Mouse (Mus musculus) bone marrow, adult 2 months (tissue): Measurements from ENCODE around the gene Bid. TPM values are rescaled to one million over a fixed set of nuclear protein-coding genes. Genes with fewer than 3 reads are reported as not detected.

Experiments
- H3K27ac ChIP-seq: fragments of 200-500 bp; 2 replicates; pipeline ENCODE4 v1.5.1; 2012; ENCODE audit warnings: low read depth, mild to moderate bottlenecking, control low read depth, inconsistent platforms, low read length; ENCODE audit not compliant: control insufficient read depth, poor library complexity, insufficient read depth
- H3K4me1 ChIP-seq: fragments of 200-500 bp; 2 replicates; pipeline ENCODE4 v1.6.1; 2011; ENCODE audit warnings: low read length; ENCODE audit not compliant: control insufficient read depth, insufficient read depth
- H3K4me3 ChIP-seq: fragments of 200-500 bp; replicated peaks from 2 replicates; pipeline ENCODE3; 2011; ENCODE audit warnings: mild to moderate bottlenecking, low read depth, low read length, control low read depth; ENCODE audit not compliant: control insufficient read depth
- CTCF ChIP-seq: fragments of 200-500 bp; IDR thresholded peaks from 2 replicates; pipeline ENCODE4 v1.5.1; 2011; ENCODE audit warnings: low read length, control low read depth; ENCODE audit not compliant: control insufficient read depth, insufficient read depth
- POLR2A ChIP-seq: fragments of 200-500 bp; IDR thresholded peaks from 2 replicates; pipeline ENCODE4 v1.6.1; 2011; ENCODE audit warnings: low read depth, mild to moderate bottlenecking, control low read depth, low read length, borderline replicate concordance; ENCODE audit not compliant: control insufficient read depth
- WGBS: fragments of 180-500 bp; shearing (Covaris S2); methylation state at CpG from one replicate; pipeline ENCODE4 v1.1.7; 2018; 5-methylcytosine and 5-hydroxymethylcytosine counted together
- polyA plus RNA-seq: library from polyadenylated mRNA; stranded (reverse); fragments of >200 nt; gene quantifications from 2 replicates; pipeline ENCODE4 v1.2.4, GENCODE M21; 2011; ENCODE audit warnings: low replicate concordance; ENCODE audit not compliant: missing spikeins, insufficient read depth, insufficient read length

Gene Bid
- polyA plus RNA-seq, 1 experiment, result 20.4 TPM

- H3K4me1 ChIP-seq, result peaks cover 9% of the 10 kb centered on the region
- TF ChIP-seq CTCF (no peak), POLR2A (no peak)
- H3K4me3 ChIP-seq, result no peak overlapping the region
- 87% methylated on average over 5 of the region's 5 CpGs for WGBS
- no peak overlapping the region for H3K27ac ChIP-seq
These were observed 11.5 kb downstream of the Bid start for GRCm38 (mm10) chr6:120905111-120905510.

GRCm38 (mm10) chr6:120903961-120904360 lies 12.7 kb downstream of the Bid start:
- H3K4me3 ChIP-seq, result no peak overlapping the region
- WGBS, result 53% methylated on average over 11 of the region's 11 CpGs
- H3K4me1 ChIP-seq, result peaks cover 9% of the 10 kb centered on the region
- H3K27ac ChIP-seq, result no peak overlapping the region
- TF ChIP-seq CTCF (no peak), POLR2A (no peak)

DNA sequence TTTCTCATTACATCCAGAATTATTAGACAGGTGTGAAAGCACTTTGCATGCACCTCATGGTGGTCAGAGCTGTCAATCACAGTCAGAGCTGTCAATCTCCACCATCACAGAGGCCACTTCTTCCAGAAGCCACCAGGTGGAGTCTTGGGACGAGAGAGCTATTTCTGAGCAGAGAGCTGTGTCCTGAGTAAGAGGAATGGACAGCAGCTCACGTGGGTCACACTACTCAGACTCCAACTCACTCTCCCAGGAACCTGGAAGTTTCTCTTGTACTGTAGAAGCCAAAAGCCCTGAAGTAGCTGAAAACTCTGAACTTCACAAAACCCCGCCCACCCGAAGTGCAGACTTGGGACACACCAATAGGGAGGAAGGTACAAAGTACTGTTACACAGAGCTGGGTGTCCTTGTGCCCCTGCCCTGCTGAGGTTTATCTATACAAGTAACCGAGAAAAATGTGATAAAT lies 13.2 kb downstream of the Bid start:
- no peak overlapping the region for H3K4me3 ChIP-seq
- 43% methylated on average over 5 of the region's 5 CpGs for WGBS
- TF ChIP-seq CTCF (peak; percentile 72), POLR2A (no peak)
- no peak overlapping the region for H3K27ac ChIP-seq
- peaks cover 9% of the 10 kb centered on the region for H3K4me1 ChIP-seq

DNA sequence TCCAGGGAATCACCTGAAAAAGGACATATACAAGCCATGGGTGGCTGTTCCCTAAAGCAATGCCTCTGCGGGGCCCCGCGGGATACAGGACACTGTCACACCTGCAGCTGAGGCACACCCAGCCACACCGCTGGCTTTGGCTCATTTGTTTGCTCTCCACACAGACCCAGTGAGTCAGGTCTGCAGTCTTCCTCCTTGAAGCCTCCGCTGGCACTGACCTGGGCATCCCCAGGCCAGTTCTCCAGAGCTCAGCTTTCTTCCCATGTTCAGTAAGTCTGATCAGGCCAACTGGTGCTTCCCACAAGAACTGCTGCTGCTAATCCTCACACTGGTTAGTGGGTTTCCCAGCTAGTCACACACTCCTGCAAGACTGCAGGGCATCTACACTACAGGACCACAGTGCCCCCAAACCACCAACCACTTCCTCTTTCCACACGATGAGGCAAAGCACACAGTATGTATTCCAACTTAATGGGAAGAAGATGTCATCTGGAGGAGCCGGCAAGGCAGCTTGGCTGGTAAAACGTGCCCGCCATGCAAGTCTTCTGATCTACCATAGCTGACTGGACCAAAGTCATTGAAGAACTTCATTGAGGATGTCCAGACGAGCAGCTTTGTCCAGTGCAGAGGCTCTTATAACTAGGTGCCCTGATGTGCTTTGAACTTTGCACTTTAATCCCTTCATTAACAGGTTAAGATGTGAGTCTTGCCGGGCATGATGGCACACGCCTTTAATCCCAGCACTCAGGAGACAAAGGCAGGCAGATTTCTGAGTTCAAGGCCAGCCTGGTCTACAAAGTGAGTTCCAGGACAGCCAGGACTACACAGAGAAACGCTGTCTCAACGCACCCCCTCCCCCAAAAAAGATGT lies 14.6 kb downstream of the Bid start:
- Histone ChIP-seq H3K4me1 (peaks cover 6% of the 10 kb centered on the region), H3K4me3 (no peak overlapping the region), H3K27ac (no peak overlapping the region)
- WGBS, result 48% methylated on average over 14 of the region's 14 CpGs
- no peak for TF ChIP-seq CTCF
- TF ChIP-seq POLR2A, result no peak

GRCm38 (mm10) chr6:120898188-120898833 lies 18.3 kb downstream of the Bid start:
- peaks cover 6% of the 10 kb centered on the region for H3K4me1 ChIP-seq
- H3K4me3 ChIP-seq, result no peak overlapping the region
- H3K27ac ChIP-seq, result no peak overlapping the region
- WGBS, result 65% methylated on average over 6 of the region's 6 CpGs
- TF ChIP-seq POLR2A (no peak), CTCF (peak; percentile 93)

DNA sequence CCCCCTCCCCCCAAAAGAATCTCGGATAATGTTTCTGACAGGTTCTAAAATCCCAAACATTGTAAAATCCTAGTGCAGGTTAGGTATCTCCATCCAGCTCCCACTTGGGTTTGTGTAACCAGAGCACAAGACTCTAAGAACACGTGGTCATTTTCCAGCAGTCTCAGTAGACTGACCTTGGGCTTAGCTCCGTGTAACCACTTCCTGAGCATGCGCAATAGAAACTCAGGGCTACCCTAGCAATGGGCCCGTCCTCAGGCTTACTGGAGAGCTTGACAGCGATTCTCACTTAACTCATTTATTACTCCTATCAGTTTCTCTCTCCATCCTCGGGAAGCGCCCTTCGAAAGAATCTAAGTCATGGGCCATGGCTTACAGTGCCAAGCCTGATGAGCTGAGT lies 22.1 kb downstream of the Bid start:
- WGBS, result 73% methylated on average over 9 of the region's 9 CpGs
- Histone ChIP-seq H3K4me3 (no peak overlapping the region), H3K4me1 (no peaks in the 10 kb centered on the region), H3K27ac (no peak overlapping the region)
- TF ChIP-seq CTCF (no peak), POLR2A (no peak)

- Histone ChIP-seq H3K4me3 (no peak overlapping the region), H3K4me1 (no peaks in the 10 kb centered on the region), H3K27ac (no peak overlapping the region)
- WGBS, result 96% methylated on average over 9 of the region's 9 CpGs
- TF ChIP-seq POLR2A (no peak), CTCF (no peak)
These were observed 22.6 kb downstream of the Bid start for GRCm38 (mm10) chr6:120894089-120894488.

DNA sequence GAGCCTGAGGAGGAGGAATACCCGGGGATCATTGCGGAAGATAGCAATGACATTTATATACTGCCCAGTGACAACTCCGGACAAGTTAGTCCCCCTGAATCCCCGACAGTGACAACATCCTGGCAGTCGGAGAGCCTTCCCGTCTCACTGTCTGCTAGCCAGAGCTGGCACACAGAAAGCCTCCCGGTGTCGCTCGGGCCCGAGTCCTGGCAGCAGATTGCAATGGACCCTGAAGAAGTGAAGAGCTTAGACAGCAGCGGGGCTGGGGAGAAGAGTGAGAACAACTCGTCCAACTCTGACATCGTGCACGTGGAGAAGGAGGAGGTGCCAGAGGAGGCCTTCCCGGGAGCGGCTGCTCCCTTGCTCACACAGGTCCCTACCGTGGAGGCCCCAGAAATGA lies 30.0 kb downstream of the Bid start:
- Histone ChIP-seq H3K27ac (no peak overlapping the region), H3K4me1 (no peaks in the 10 kb centered on the region), H3K4me3 (no peak overlapping the region)
- WGBS, result 94% methylated on average over 17 of the region's 17 CpGs
- TF ChIP-seq CTCF (no peak), POLR2A (no peak)

- no peaks in the 10 kb centered on the region for H3K4me1 ChIP-seq
- TF ChIP-seq POLR2A (no peak), CTCF (no peak)
- 97% methylated on average over 6 of the region's 6 CpGs for WGBS
- no peak overlapping the region for H3K27ac ChIP-seq
- no peak overlapping the region for H3K4me3 ChIP-seq
These were observed 32.2 kb downstream of the Bid start for GRCm38 (mm10) chr6:120884436-120884835.
